Mouse (Mus musculus) skeletal muscle tissue, adult 2 months (tissue): ENCODE data around the gene Sec22a.

Experiments used
- DNase-seq: peaks from one replicate; pipeline ENCODE4 v3.0.0-alpha.2; 2012; ENCODE audit warnings: low read depth, low spot score

Gene Sec22a

DNA sequence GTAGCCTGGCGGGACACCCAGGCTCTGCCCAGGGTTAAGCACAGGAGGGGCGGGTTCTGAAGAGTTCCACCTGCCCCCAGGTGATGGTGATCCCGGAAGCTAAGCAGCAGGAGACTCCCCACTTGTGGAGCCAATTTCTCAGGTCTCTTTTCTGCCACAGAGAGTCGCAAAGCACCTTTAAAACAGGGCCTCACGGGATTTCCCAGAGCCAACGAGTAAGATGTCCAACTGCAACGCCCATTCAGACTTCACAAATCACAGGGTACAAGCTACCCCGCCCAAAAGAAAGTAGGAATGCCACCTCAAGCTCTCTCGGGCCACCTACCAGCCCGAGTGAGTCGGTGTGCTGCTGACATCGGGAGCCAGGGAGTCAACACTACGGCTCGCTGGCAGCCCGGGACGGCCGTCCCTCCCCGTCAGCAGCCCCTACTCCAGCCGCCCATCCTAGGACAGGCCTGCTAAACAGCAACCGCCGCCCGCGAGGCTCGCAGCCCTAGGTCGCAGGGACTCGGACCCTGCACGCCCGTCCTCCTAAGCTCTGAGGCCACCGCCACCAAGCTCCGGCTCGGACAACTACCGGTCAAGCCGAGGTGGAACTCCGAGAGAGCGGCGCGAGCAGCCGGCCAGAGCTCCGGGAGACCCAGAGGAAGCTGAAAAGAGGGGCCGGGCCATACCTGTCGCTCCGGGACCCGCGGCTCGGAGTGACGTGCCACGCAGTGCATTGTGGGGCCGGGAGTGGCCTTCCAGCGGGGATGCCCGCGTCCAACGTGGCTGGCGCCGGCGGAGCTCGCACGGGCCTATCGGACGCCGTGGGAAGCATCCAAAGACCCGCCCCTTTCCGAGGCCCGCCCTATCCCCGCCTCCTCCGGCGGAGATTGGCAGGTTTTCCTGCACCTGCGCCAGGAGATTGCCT lies at the start of gene Sec22a:
Sec22a (minus strand) TSS at position 769 of the 913 bp plus-strand sequence.
- peak; percentile 86 for DNase-seq

DNA sequence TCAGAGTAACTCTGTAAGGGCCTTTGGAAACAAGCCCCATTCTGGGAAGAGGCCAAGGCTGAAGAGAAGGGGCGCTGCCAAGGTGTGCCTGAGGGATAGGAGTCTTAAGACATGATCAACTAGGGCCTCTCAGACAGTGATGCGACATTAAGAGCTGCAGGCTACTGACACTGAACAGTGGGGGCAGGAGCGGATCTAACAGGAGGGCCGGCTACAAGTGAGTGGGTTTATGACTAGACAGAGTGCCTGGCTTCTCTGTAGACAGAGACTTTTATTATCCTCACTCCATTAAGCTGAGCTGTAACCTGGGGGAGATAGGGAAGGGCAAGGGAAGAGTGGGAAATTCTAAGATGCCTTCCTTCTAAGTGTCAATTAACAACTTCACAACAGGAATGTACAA lies 43.0 kb upstream of the Sec22a start:
- no peak for DNase-seq

DNA sequence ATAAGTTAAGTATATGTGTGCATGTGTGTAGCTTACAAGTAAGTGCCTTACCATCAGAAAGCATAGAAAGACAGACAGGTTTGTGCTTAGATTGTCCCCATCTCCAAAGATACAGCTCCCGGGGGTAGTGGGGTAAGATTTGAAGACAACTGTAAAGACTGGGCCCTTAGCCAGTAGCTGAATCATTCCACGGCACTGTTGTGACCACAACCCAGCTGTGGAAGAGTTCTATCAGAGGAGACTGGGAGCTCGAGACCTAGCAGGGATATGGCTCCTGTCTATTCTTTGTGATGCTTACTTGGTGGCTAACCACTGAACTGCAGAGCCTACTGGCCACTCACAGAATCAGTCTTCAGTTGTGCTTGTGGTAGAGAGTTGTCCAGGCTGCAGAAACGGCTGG lies 42.4 kb upstream of the Sec22a start:
- DNase-seq, result no peak

DNA sequence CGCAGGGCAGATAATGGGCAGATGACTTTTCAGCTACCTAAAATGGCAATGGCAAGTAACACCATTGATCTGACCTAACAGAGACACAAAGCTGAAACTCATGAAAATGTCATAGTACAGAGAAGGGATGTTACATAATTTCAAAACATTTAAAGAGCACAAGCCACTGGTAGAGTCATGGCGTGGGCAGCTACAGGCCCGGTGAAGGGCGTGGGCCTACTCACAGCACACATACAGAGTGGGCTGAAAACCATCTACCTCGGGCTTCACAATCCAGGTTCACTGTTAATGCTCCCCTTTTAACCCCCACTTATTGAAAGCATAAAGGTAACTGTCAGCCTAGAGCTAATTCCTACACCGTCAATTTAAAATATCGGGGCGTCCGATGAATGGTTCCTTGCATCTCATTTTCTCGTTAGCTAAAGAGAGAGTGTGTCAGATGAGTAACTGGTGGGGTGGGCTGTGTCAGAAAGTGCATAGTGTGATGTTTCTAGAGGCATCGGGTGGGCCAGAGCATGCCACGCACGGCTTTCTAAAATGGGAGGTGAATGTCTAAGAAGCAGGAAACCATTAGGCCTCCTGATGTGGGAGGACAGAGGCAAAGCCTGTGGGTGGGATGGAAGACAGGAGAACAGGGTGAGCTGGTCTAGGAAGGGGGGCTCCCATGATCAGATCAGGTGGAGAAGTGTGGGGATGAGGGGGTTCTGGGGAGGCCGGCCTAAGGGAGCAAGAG lies 41.8 kb upstream of the Sec22a start:
- no peak for DNase-seq

DNA sequence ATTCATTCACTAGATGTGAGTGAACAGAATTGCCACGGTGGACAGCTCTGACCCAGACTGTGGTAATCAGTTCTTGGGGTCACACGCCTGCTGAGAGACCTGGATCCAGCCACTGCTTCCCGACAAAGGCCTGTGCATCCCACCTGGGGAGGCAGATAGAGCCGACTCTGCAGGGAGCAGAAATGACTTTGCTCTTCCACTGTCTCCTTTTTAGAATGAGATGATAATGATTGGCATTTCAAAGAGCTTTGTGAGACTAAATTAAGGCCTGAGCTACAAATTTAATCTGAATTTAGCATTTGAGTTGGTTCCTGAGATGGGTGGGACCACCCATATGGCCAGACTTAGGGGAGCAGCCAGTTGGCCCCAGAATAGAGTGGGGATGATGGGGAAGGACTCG lies 41.1 kb upstream of the Sec22a start:
- DNase-seq, result no peak

DNA sequence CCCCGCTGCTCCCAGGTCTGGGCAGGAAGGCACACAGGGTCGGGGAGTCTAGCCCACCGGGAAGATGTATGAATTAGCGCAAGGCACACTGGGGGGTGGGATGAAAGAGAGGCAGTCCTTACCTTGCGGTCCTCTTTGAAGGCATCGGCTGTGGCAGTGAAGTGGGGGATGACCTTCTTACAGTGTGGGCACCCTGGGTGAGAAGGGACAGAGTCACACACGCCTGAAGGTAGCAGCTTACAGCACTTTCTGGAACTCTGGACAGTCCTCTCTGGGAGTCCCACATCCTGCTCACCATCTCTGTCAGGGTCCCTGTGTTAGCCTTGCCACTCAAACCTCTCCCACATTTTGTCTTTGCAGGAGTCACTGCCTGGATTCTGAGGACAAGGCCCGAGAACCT lies 40.2 kb upstream of the Sec22a start:
- DNase-seq, result no peak

DNA sequence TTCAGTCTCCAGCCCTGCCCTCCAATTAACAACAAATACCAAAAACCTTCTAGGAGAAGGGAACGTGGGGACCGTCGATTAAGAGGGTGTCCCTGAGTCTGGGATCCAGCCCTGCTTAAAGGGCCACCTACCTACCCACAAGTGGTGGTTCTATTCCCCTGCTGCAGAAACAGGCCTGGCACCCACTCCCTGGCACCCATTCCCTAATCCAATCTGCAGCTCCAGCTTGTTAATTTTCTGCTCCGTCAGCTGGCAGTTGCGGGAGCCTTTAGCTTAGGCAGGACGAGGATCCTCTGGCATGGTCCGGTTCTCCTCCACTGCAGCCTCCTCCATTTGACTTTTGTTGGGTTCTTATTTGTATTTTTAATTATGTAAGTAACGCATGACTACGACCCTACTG lies 39.6 kb upstream of the Sec22a start:
- DNase-seq, result no peak

DNA sequence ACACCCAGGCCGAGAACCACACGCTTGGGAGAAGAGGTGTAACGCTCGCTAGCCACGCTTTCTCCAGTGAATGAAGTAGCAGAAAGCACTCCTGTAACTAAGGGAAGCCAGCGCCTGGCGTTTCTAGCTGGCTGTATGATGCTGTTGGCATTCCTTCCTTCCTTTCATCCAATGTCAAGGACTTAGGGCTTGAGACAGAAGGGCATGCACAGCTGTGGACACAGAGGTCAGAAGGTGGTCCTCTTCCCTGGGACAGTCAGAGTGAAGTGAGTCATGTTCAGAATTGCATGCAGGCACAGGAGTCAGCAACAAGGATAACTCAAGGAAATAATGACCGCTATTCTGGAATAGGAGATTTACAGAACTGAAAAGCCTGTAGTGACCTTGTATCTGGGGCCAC lies 29.1 kb upstream of the Sec22a start:
- no peak for DNase-seq

DNA sequence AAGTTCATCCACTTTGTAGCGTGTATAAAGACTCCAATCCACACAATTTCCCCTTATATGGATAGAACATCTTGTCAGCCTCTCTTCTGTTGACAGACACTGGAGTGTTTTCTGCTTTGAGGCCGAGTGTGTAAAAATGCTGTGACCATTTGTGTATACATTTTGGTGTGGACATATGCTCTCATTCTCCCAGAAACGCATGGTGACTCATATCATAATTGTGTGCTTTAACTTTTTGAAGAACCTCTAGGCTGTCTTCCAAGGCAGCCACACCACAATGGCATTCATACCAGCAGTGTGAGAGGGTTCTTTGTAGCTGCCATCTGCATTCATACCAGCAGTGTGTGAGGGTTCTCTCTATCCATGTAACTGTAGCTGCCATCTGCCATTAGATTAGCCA lies 21.9 kb upstream of the Sec22a start:
- DNase-seq, result no peak

DNA sequence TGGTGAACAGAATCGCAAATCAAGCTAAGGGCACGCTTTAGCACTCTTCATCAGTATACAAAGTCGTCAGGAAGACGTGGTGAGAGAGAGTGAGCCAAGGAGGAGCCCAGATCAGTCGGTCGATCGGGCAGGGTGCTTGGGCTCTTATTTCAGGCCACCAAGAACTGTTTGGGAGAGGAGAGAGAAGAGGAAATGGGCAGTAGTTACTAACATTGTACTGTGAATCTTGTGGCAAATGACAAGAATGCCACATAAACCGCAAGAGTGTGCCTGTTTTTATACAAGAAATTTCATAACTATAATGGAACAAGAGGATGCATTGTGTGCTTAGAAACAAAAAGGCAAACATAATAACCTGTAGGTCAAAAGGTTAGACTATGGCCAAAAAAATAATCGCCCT lies 16.3 kb upstream of the Sec22a start:
- no peak for DNase-seq

DNA sequence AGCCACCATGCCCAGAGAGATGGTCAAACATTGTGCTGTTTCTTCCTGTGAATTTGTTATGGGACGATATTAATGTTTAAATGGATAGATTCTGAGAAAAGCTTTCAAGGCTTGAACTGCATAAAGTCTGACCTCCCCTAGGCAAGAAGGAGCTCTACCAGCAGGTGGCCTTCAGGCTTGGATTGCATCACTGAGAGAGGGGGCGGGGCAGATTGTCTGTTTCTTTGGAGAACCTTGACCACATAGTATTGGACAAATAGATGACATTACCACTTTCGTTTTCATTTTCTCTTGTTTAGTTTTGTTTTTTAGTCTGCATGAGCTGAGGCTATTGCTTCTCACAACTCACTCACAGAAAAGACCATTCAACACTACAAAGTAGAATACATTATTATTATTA lies 15.6 kb upstream of the Sec22a start:
- DNase-seq, result no peak

DNA sequence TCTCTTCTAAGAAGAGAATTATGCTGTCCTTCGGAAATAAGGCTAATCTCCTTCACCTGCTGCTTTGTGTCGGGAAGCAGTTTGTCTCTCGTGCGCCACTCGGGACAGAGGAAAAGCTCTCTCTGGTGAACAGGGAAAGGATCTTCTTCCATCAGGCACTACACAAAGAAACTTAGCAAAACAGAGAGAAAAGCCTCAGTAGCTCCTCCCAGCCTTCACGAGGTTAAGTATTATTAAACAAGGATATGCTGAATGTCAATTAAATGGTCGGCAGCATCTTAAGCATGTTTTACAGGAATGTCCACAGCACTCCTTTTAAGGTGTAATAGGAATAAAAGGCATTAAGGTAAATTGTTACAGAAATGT lies 328 bp upstream of the Sec22a start:
- DNase-seq, result no peak

DNA sequence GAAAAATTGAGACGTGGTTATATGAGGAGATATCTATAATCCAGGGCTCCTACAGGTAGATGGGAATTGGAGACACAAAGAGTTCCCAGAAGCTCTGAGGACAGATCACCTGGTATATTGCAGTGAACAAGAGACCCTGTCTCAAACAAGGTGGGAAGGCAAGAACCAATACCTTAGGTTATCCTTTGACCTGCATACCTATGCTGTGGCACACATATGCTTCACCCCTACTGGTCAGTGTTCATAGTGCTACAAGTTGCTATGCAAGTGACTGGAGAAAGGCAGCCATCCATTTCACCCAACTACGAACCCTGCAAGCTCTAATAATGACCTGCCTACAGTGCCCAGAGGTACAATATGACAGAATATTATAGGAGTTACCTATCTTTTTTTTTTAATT lies 1.5 kb downstream of the Sec22a start:
- no peak for DNase-seq

DNA sequence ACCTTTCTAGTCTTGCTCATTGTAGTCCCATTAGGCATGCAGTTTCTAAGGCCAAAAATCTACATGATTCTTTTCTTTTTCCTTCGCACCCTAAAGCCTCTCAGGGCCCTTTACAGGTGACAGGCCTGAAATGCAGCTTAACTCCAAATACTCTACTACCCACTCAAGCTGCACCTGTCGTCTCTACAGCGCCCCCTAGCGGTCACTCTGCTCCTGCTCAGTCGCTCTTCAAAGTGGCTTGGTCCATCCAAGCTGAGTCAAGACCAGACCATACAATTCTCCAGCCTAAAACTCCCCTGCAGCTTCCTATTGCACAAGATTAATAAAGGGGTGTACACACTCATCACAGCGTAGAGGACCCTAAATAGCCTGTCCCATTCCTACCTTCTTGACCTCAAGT lies 3.1 kb downstream of the Sec22a start:
- peak; percentile 12 for DNase-seq

DNA sequence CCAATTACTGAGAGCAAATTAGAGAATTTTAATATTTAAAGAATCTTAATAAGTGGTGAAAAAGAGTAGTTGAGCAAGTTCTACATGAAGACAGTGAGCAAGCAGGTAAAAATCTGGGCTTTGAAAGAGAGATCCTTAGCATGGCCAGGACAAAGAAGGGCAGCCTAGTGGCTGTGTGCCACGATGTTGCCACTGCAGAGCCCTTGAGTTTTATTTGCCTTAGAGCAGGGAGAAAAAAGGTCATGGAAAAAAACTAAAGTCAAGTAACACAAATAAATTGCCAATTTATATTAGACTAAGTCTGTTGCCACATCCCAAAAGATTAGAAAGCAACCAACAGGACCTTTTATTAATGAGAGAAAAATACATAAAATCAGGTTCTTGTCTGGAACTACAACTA lies 6.3 kb downstream of the Sec22a start:
- DNase-seq, result no peak

DNA sequence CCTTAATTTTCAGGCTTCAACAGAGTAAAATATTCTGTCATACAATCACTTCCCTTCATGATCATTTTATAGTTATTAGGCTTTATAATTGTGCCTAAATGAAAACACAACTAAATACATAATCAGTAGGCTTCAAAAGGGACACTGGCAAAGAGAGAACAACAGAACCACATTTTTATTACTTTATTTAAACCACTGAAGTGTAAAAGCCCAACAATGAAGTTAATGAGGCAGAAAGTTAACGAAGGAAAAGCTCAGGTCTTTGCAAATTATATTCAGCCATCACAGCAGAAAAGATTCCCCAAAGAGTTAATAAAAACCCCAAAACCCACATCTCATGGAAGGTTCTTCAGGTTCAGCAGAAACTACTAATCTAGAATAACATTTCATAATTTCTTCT lies 33.3 kb downstream of the Sec22a start:
- no peak for DNase-seq

DNA sequence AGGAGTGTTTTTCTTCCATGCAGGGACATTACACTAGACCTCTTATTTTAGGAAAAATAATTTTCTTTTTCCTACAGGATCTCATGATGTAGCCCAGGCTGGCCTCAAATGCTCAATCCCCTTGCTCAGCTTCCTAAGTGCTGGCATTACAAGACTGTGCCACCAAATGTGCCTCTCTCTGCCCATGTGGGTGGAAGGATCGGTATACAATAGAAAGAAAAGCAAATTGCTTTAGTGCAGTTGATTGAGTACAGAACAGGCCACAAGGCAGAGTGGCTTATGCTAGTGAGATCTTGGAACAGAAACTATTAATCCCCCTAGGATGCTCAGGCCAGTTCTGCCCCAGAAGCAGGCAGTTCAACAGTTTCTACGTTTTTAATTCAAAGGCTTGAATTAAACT lies 43.9 kb downstream of the Sec22a start:
- DNase-seq, result no peak

DNA sequence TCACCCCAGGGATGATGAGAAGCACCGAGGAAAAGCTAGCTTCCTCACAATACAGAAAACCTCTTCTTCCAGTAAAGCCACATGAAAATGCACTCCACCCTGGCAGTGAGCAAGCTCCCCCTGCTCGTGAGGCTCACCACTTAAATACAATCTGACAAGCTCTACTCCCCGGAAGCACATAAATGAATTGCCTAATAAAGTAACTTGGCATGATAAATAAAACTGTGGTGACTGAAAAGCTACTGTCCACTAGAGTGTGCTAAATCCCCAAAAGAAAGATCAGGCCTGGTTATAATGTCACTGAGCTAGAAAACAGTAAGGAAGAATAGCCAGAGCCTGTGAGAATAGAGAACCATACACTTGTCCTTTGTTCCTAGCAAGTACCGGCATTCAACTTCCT lies 44.4 kb downstream of the Sec22a start:
- DNase-seq, result no peak

DNA sequence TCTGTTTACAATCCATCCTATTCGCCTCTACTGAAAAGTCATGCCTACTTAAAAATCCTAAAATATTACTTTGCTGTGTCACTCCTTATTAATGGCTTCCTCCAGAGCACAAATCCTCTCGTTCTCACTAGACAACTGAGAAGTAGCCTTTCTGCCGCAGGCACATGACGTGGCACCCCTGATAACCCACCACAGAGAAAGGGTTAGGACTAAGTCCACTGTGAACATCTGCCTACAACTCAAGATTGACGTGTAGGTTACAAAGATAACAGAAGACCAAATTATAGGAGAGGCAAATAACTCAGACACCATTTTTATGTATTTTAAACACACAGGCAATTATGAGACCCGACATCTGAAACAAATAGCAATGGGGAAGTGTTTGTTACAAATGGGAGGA lies 45.3 kb downstream of the Sec22a start:
- no peak for DNase-seq

DNA sequence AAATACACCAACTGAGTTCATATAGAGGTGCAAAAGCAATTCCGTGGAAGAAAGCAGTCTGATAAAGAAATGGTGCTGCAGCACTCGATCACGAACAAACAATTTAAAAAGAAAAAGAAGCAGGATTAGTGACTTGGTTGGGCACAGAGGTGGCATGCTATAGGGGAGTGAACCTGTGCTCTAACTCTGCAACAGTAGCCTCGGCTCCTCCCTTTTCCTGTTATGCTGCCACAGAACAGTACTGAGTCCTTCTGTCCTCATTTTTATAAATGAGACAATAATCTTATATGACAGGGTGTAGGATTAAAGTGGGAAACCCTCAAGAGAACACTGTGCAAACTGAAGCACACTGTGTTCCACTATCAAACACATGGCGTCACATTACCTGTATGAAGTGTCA lies 46.3 kb downstream of the Sec22a start:
- no peak for DNase-seq

DNA sequence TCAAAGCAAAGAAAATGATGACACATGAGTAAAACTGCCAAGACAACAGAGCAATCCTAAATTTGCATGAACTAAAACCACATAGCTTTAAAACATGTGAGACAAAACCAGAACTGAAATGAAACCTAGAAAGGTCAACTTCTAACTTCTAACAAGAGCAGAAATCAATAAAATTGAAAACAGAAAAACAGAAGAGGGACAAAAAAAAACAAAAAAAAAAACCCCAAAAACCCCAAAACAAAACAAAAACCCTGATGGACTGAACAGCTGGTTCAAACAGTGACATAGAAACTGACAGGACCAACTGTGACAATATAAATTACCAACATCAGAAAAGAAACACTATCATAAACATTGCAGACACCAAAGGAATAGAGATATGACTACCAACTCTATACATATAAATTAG lies 46.9 kb downstream of the Sec22a start:
- DNase-seq, result no peak

DNA sequence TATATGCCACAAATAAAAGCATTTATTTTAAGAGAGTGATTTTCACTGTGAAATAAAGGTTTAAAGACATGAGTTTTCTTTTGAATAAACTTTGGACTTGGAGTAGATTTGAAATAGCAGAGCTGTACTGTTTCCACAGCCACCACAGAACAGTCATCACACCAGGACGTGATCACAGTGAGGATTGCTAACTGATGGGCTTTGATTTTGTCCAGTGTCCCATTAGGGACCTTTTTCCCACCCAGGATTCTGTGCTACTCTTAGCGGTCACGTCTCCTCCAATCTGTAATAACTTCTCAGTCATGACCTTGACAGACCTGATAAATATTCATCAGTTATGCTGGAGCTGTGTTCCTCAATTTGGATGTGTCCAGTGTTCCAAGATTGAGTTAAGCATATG lies 48.2 kb downstream of the Sec22a start:
- DNase-seq, result no peak

DNA sequence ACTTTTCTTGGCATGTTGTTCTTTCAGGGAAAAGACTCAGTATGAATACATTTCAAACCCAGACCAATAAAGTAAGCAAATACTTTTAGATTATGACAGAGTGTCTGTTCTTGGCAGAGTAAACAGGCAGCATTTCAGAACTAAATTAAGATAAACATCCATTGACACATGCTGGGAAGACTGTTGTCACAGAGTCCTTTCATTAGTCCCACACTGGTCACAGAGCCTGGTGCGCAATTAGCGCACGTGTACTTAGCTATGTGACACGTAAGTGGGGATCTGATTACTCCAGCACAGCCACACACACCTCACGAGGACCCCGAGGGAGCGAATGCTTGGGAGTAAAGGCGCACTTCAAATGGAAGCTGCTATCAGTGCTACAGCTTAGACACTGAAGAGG lies 52.1 kb downstream of the Sec22a start:
- DNase-seq, result no peak
